ENCODE assay signal across 1 mouse cellular context in genomic region chr10:85517223-85518110, GRCm38 (mm10).
A peak's percentile ranks its signal among the peaks of the same experiment; 100 is the strongest.
TF ChIP-seq lines count a peak whose summit lies in the region.

No protein-coding gene starts in this region.

TF ChIP-seq in CH12.LX, 34 proteins besides CTCF, POLR2A, EP300 and RAD21 (continued from another document):
- TF ChIP-seq UBTF (IDR thresholded peaks at IDR 0.05; ENCODE audit: low read depth, low read length) (peak; percentile 79), POLR2AphosphoS2 (IDR thresholded peaks at IDR 0.05; ENCODE audit: low read depth, low read length) (no peak), MXI1 (IDR thresholded peaks at IDR 0.05; ENCODE audit: low read depth, low read length) (peak; percentile 44; the same call in 1 of the 2 replicates), RCOR1 (conservative IDR thresholded peaks at IDR 0.05; ENCODE audit: low read depth, low read length) (no peak), USF1 (IDR thresholded peaks at IDR 0.05; ENCODE audit: low read depth, low read length) (no peak), ZC3H11A (IDR thresholded peaks at IDR 0.05; ENCODE audit: low read depth, low read length) (no peak), NELFE (IDR thresholded peaks at IDR 0.05; ENCODE audit: low read depth, low read length) (no peak), JUN (IDR thresholded peaks at IDR 0.05; ENCODE audit: insufficient read depth, low read depth, low read length) (no peak), CHD1 (IDR thresholded peaks at IDR 0.05; ENCODE audit: low read depth, low read length) (no peak), TBP (conservative IDR thresholded peaks at IDR 0.05; ENCODE audit: low read depth, low read length) (no peak), ETS1 (conservative IDR thresholded peaks at IDR 0.05; ENCODE audit: low read depth, low read length) (peak; percentile 78; the same call in 1 of the 2 replicates), SMC3 (IDR thresholded peaks at IDR 0.05; ENCODE audit: low read depth, low read length) (0 out of 2 replicates have a peak, but pooled peaks have one; percentile 3), E2F4 (IDR thresholded peaks at IDR 0.05; ENCODE audit: insufficient replicate concordance, low read depth, low read length) (no peak)
